Mouse (Mus musculus): Measurements from ENCODE around the gene Cldn13. TPM values are rescaled to one million over a fixed set of nuclear protein-coding genes. Genes with fewer than 3 reads are reported as not detected.
"Not testable (repeated sequence)": the region's sequence is repeated elsewhere in the genome, so short reads cannot be mapped to it uniquely, and the experiment has no call there.

The Cldn13 gene
- total RNA-seq, 2 experiments from 2014 or later = not detected

GRCm38 (mm10) chr5:134934666-134935065 is 19.3 kb upstream of the Cldn13 start:
- DNase-seq (ENCODE audit: low spot score in 2 of 2) = no peak

- not testable (repeated sequence) for DNase-seq (ENCODE audit: low spot score in 2 of 2)
Observed at GRCm38 (mm10) chr5:134933686-134934085, 18.4 kb upstream of the Cldn13 start.

GRCm38 (mm10) chr5:134933281-134933680 is 18.0 kb upstream of the Cldn13 start:
- no peak for DNase-seq (ENCODE audit: low spot score in 2 of 2)

GRCm38 (mm10) chr5:134932903-134933276 is 17.6 kb upstream of the Cldn13 start:
- DNase-seq (ENCODE audit: low spot score in 2 of 2) = peak; percentile 44 to 47

GRCm38 (mm10) chr5:134932179-134932902 is 17.0 kb upstream of the Cldn13 start, which contains the start of gene Mettl27:
Mettl27 (plus strand) TSS chr5:134932368.
- peak; percentile 82 to 87 for DNase-seq (ENCODE audit: low spot score in 2 of 2)

- no peak for DNase-seq (ENCODE audit: low spot score in 2 of 2)
Observed at GRCm38 (mm10) chr5:134929988-134930387, 14.7 kb upstream of the Cldn13 start.

GRCm38 (mm10) chr5:134926726-134927125 is 11.4 kb upstream of the Cldn13 start:
- no peak for DNase-seq (ENCODE audit: low spot score in 2 of 2)

- no peak for DNase-seq (ENCODE audit: low spot score in 2 of 2)
Observed at GRCm38 (mm10) chr5:134923141-134923540, 7.8 kb upstream of the Cldn13 start.

- no peak for DNase-seq (ENCODE audit: low spot score in 2 of 2)
Observed at GRCm38 (mm10) chr5:134921106-134921505, 5.8 kb upstream of the Cldn13 start.

- no peak for DNase-seq (ENCODE audit: low spot score in 2 of 2)
Observed at GRCm38 (mm10) chr5:134920106-134920687, 4.9 kb upstream of the Cldn13 start.

GRCm38 (mm10) chr5:134919097-134919496 is 3.8 kb upstream of the Cldn13 start:
- DNase-seq (ENCODE audit: low spot score in 2 of 2) = no peak

GRCm38 (mm10) chr5:134918071-134918832 is 2.9 kb upstream of the Cldn13 start:
- peak; percentile 63 to 65 for DNase-seq (ENCODE audit: low spot score in 2 of 2)

- no peak for DNase-seq (ENCODE audit: low spot score in 2 of 2)
Observed at GRCm38 (mm10) chr5:134914510-134914909, 816 bp downstream of the Cldn13 start.

- DNase-seq (ENCODE audit: low spot score in 2 of 2) = no peak
Observed at GRCm38 (mm10) chr5:134913753-134914152, 1.6 kb downstream of the Cldn13 start.

GRCm38 (mm10) chr5:134913352-134913751 is 2.0 kb downstream of the Cldn13 start:
- no peak for DNase-seq (ENCODE audit: low spot score in 2 of 2)

- DNase-seq (ENCODE audit: low spot score in 2 of 2) = no peak
Observed at GRCm38 (mm10) chr5:134911901-134912300, 3.4 kb downstream of the Cldn13 start.

- DNase-seq (ENCODE audit: low spot score in 2 of 2) = peak; percentile 100
Observed at GRCm38 (mm10) chr5:134907135-134907534, 8.2 kb downstream of the Cldn13 start.

GRCm38 (mm10) chr5:134906633-134907032 is 8.7 kb downstream of the Cldn13 start, which contains the start of gene Tmem270:
Tmem270 (minus strand) TSS chr5:134906733.
- no peak for DNase-seq (ENCODE audit: low spot score in 2 of 2)

- DNase-seq (ENCODE audit: low spot score in 2 of 2) = no peak
Observed at GRCm38 (mm10) chr5:134901644-134902027, 13.7 kb downstream of the Cldn13 start.

GRCm38 (mm10) chr5:134901012-134901643 is 14.2 kb downstream of the Cldn13 start:
- DNase-seq (ENCODE audit: low spot score in 2 of 2) = peak; percentile 62 to 68

GRCm38 (mm10) chr5:134897596-134897995 is 17.7 kb downstream of the Cldn13 start:
- DNase-seq (ENCODE audit: low spot score in 2 of 2) = no peak

All from layer of hippocampus, postnatal 10 days (tissue).